Mouse (Mus musculus) mouse trophoblast stem cell (cell line): ENCODE data around the gene Jtb.

ENCODE experiments used
- in situ Hi-C, 2 experiments: fragments of 300-500 bp; cut with MseI, MboI; formaldehyde crosslinking; loops; 2 replicates in 1 of 2; 3 replicates in 1 of 2; pipeline ENCODE4 v1.15.1; 2025

Jtb gene

DNA sequence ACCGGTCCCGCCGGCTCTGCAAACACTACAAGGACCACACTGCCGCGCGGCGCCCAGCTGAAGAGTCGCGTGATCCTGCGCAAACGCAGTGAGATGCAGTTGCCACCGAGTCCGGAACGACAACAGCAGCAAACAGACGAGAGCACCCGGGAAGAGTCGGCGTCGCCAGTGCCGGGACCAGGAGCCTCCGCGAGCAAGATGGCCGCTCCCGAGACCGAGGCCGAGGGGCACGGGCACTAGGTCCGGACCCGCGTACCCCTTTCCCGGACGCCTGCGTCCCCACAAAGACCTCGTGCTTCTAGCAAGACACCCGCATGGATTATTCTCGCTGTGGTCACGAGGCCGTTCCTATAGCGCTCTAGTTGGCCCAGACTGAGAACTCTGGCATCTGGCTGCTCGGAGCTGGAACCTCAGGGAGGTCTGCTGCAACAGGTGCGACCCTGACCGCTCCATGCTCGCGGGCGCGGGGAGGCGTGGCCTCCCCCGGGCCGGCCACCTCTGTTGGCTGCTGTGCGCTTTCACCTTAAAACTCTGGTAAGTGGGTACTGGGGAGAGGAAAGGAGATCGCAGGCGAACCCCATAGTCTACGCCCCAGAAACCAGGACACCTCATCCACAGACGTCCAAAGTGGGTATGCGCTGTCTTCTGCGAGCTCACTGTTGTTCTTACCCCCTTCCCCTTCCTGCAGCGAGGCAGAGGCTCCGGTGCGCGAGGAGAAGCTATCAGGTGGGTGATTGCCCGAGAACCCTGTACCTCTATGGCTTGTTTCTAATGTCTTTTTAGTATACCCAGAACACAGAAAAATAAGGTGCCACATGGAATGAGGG is at the start of gene Jtb:
Gene Jtb, plus strand, starts transcription at position 91 of the 827 bp plus-strand sequence.
- in situ Hi-C loops, result no loop called here

DNA sequence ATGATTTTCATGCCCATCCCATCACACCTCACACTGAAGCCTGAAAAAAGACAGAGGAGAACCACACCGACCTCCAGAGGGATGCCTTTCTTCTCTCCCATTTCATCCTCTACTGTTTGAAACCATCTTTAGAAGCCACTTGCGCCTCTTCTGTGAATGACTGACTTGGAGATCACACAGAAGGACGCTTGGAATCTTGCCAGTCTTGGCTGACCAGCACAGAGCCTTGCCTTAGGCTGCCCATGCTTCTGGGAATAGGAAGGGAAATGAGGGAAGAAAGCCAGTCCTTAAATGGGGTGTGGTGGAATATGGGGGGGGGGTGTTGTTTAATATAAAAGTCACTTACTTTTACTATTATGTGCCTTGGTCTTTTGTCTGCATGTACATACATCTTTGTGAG is 47.8 kb upstream of the Jtb start:
- in situ Hi-C loops, result no loop called here

DNA sequence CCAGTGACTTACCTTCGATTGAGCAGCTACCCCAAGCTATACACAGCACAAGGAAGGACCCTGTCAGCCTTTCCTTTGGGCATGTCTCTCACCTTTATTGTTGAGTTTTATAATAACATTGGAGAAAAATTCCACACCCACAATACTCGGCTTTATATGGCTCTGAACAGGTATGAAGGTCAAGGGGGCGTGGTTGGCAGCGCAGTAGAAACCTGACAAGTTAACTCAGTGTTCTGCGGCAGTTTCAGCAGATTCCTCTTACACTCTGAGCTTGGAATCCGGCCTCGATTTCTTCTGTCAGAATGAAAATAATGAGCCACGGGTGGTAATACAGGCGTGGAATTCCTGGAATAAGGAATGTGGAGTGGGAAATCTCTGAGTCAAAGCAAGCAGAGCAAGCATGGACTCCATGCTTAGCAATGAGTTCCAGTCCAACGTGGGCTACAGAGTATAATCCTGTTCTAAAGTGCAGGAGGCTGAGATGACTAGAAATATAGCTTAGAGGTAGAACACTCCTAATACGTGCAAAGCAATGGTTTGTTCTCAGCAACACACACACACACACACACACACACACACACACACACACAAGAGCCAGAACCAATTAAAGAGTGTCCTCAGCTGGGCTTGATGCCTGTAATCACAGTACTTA is 40.4 kb upstream of the Jtb start:
- in situ Hi-C loops, result no loop called here

DNA sequence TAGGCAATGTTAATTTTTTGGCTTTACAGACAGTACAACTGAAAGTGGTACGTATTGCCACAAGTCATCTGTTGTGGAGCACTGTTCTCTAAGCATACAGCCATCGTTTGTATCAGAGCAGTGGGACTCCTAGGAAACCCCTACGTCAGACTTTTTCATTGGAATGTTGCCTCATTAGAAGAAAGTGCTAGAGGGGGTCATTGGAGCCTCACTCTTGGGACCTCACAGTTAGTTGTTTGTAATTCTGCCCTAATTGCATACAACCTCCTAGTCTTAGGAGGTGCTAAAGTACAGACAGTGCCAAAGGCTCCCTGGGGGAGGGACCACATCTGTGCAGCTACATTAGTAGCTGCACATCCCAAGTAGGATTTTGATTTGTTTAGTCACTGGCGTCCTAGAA is 36.6 kb upstream of the Jtb start:
- in situ Hi-C loops, result no loop called here

DNA sequence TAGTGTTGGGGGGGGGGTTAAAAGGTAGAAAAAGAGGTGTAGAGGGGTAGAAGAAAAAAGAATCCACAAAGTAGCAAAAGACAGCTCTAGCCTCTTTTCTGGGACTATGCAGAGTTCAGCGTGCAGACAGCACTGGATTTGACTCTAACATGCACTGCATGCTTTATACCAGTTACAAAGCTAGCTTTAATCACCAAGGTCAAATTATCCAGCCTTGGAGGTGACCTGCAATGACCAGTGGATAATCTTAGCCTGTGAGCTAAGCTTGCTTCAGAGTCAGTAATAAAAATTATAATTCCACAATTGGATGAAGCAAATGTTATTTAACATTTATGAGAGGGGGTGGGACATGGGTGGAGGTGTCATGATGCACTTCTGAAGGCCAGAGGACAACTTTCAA is 35.8 kb upstream of the Jtb start:
- in situ Hi-C loops, result no loop called here

DNA sequence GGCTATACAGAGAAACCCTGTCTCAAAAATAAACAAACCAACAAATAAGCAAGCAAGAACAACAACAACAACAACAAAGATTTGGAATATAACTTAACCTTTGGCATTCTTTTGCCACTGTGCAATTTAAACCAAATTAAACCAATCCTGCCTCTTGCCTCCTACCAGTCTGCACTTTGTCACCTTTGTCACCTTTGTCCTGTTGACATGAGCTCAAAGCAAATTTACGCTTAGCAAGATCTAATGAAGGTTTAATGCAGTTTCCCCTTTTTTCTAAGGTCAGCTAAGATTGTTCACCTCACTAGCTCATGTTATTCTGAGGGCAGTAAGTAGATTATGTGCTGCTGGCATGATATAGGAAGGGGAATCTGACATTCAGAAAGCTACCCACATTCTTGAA is 33.8 kb upstream of the Jtb start:
- in situ Hi-C loops, result no loop called here

DNA sequence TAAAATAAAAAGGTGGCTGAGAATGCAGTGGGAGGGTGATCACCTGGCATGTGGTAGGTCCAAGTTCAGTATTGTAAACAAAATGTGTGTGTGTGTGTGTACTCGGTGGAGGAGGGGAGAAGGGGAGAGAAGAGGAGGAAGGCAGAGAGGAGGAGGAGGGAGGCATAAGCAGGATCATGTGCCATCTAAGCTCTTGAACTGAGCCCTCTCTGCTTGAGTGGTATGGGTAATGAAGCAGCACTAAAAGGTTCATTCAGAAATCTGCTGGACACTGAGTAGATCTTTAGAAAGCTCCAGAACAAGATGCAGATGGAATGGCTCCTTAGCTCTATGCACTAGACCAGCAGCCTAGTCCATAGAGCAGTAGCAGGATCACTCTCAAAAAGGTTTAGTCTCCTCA is 28.5 kb upstream of the Jtb start:
- in situ Hi-C loops, result no loop called here

DNA sequence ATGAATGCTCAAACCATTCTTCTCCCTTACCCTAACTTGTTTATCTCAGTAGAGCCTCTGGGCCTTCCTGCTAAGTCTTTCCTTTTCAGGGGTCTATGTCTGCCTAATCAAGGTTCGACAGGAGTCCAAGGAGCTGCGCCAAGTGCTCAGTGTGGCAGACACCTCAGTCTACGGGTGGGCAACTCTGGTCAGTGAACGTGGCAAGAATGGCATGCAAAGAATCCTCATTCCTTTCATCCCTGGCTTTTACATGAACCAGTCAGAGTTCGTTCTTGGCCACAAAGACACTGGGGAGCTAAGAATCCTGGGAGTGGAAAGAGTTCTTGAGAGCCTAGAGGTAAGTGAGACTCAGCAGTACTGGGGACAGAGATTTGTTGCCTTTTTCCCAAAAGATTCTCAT is 27.8 kb upstream of the Jtb start:
- in situ Hi-C loops, result no loop called here

DNA sequence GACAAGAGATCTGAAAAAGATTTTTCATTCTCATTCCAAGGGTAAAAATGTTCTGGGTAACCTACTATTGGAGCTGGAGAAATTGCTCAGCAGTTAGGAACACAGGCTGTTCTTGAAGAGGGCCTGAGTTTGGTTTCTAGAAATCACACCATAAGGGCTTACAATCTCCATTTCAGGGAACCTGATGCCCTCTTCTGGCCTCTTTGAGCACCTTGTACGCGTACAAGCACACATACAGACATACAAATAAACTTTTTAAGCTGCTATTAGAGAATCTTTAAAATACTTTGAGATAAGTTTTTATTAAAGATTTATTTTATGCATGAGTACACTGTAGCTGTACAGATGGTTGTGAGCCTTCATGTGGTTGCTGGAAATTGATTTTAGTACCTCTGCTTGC is 26.8 kb upstream of the Jtb start:
- in situ Hi-C loops, result no loop called here

DNA sequence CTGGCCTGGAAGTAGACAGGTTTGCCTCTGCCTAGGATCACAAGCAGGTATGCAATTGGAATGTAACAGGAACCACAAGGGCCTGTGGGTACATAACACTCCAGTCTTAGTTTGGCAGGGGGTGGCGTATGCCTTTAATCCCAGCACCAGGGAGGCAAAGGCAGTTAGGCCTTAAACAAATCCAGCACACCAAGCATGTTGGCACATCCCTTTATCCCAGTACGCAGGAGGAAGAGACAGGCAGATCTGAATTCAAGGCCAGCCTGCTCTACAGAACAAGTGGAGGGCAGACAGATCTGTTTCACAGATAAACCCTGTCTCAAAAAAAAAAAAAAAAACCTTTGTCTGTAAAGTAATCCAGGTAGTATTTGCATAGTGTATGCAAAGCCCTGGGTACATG is 22.7 kb upstream of the Jtb start:
- in situ Hi-C loops, result no loop called here

DNA sequence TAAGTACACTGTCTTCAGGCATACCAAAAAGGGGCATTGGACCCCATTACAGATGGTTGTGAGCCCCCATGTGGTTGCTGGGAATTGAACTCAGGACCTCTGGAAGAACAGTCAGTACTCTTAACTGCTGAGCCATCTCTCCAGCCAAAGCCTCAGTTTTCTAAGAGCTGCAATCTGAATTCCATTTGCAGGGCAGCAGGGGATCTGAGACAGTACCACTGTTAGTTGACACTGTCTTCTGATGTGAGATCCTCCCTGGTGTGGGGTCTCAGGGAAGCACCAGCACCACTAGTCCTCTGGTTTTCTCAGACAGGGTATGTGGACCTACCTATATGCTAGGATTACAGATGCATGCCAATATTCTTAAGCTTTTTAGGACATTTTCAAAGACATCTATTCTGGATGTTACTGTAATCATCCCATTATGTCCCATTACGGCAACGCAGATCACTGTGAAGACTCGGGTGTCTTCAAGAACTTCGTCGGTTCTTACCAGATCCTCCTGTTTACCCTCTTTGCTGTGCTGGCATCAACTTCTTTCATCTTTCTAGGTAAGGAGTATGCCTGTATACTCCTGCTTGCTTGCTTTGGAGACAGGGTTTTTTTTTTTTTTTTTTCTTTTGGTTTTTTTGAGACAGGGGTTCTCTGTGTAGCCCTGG is 21.4 kb upstream of the Jtb start:
- in situ Hi-C loops, result no loop called here

DNA sequence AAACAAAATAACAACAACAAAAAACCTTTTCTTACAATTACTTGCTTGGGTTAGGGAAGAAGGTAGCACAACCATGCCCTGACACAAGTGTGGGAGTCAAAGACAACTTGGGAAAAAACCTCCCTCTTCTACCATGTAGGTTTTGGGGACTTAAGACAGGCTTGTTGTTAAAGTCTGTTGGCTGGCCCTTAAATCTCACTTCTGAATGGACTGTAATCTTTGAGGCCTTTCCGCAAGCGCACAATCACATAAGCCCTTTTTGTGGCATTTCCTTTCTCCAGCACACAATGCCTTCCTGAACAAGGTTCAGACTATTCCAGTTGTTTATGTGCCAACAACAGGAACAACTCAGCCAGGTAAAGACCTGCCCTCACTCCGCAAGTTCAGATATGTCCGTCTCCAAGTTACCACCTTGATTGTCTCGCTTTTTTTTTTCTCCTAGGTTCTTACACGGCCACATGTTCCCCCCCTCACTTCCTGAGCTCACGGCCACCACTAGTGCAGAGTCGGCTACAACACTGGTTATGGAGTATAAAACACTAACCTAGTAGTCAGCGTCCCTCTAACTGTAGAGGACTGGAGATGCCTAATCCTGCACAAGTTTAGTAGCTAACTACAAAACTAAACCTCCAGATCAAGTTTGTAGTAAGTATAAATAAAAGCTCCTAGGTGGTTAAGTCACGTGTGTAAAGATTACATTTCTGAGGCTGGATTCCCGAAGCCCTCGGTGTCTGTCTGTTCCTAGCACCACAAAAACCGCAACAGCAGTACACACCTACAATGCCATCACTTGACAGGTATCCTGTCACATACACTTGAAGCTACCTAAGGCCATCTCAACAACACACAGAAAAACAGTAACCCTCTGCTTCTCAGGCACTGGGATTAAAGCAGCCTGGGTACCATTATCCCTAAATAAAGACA is 19.7 kb upstream of the Jtb start:
- in situ Hi-C loops, result no loop called here

DNA sequence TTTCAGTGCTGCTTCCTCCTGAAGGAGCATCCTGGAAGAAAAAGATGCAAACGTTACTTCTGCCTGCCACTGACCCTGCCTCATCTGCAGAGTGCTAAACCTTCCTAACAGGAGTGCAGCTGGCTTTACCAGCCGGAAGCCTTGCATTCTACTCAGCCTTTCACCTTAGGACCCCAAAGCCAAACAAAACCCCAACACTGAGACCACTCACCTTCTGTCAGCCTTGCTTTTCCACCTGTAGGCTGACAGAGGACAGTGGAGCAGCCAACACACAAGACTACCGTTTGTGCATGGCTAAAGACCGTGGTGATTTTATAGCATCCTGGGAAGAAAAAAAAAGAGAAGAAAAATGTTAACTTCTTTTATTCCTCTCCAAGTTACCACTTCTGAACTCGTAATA is 18.7 kb upstream of the Jtb start:
- in situ Hi-C loops, result no loop called here

DNA sequence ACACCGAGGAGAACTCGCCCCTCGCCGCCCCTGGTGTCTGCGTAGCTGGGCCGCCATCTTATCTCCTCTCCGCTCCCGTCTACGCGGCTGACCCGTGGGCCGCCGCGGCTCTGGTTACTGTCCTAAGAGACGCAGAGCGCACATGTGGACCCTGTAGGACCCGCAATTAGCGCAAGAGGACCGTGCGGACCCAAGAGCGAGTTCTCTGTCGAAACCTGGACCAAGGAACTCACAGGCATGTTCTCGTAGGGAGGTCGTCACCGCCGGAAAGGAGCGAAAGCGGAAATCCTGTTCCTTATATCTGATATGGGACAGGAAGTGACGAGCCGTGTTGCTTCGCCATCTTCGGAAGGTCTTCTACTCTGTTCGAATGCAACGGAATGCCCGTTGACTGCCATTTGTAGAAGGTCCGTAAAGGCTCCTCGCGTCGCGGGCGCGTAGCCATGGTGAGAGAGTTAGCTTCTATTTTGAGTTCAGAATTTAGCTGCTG is 18.0 kb upstream of the Jtb start, which contains the start of the genes Rps27 and Rab13:
Gene Rps27, minus strand, starts transcription at position 275 of the 490 bp plus-strand sequence.
Gene Rab13, plus strand, starts transcription at position 319 of the 490 bp plus-strand sequence.
- in situ Hi-C loops, result no loop called here

DNA sequence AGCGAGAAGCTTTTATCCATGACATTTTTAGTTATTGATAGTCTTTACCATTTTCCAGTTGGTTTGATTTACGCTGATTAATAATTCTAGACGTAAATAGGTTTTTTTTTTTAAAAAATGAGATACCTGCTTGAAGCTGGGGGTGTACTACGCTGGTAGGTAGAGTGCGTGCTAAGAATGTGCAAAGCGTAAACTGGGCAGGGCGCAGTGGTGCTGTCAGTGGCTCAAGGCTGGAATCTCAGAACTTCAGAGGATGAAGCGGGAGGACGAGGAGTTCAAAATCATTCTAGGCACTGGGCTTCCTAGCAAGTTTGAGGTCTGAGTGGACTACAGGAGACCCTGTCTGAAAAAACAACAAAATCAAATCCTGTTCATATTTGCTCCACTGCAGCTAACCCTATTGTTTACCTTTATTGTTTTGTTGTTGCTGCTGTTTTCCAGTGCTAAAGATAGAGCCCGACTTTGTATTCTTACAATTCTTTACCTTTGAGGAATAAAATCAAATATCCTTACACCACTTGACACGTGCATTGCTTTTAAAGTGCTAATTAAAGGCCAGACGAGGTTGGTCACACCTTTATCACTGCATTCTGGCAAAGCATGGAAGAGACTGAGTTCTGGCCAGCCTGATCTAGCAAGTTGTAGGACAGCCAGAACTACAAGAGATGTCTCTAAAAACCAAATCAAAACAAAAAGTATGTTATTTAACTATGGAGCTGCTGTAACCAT is 17.3 kb upstream of the Jtb start:
- in situ Hi-C loops, result no loop called here

DNA sequence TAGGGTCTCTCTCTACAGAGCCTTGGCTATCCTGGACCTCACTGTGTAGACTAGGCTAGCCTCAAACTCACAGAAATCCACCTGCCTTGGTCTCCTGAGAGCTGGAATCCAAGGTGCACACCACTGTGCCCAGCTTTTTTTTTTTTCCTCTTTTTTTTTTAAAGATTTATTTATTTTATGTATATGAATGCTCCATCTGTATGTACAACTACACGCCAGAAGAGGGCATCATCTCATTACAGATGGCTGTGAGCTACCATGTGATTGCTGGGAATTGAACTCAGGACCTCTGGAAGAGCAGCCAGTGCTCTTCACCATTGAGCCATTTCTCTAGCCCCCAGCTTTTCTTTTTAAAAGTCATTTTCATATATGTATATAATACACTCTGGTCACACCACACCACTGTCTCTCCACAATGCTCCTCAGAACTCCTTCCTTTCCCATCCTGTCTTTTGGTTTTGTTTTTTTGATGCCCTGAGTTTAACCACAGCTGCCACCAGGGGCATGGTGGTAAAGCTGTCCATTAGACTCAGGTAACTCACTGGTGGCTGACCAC is 15.5 kb upstream of the Jtb start:
- in situ Hi-C loops, result no loop called here

DNA sequence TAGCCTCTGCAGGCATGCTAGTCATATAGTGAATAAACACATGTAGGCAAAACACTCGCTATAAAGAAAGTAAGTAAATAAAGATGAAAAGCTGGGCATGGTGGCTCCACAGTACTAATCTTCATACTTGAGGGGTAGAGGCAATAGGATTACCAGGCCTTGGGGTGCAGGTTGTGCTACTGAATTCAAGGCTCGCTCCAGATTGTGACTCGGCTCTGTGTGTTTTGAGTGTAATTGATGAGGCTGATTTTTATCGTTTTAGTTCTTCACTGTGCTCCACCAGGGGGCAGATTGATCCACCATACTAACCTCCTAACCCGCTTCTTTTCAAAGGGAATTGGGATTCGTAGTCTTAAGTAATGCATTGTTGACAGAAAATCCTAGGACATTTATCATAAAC is 11.3 kb upstream of the Jtb start:
- in situ Hi-C loops, result no loop called here

DNA sequence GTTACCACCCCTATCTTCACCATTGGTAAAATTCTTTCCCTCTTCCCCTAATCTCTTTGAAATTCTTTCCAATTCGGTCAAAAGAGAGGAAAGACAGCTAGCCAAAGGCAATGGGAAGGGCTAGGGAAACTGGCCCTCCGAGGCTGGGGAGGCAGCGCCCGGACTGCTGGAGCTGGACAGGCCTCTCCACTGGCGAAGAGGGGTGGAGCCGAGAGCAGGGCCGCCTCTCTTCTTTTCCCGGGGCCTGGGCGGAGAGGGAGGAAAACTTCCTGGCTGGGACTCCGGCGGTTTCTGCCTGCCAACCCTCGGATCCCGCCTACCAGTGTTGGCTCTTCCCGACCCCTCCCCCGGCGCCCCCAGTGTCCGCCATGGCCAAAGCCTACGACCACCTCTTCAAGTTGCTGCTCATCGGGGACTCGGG is 10.9 kb upstream of the Jtb start:
- in situ Hi-C loops, result no loop called here

DNA sequence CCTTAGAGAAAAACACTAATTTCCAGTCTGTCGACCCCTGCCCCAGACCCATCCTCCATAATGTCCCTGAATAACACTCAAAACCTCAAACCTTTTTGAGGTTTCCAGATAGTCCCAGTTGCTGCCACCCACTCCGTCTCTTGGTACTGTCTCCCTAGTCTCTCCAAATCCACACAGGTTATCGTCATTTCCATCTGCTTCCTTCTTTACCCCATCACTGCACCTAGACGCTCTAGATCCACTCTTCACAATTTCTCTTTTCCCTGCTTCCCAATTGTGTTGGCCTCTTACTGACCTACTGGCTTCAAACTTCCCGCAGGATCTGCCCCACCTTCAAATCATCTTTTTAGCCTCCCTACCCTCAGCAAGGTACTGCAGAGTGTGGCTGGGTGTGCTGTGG is 10.3 kb upstream of the Jtb start:
- in situ Hi-C loops, result no loop called here

DNA sequence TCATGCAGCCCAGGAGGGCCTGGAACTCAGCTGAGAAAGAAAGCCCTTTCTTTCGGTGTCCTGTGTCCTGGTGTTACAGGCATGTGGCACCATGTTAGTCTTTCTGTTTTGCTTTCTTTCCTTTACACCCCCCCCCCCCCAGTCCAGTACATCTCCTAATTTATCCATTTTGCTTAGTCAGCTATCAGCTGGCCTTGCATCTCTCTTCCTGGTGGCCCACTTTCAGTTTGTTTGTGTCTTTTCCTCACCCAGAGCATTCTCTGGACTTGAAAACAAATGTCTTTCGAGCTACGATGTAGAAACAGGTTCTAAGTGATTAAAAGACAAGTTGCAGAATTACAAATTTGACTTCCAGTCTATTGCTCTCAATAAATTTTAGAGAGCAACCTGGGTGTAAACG is 8.9 kb upstream of the Jtb start:
- in situ Hi-C loops, result no loop called here
